Mouse (Mus musculus) mouse trophoblast stem cell (cell line): ENCODE measurements around the gene Cd300ld4.
"Not testable (repeated sequence)": the region's sequence is repeated elsewhere in the genome, so short reads cannot be mapped to it uniquely, and the experiment has no call there.

ENCODE experiments used
- in situ Hi-C, 2 experiments: fragments of 300-500 bp; cut with MseI, MboI; formaldehyde crosslinking; loops; 2 replicates in 1 of 2; 3 replicates in 1 of 2; pipeline ENCODE4 v1.15.1; 2025

Gene Cd300ld4

GRCm38 (mm10) chr11:115026912-115027311, at the start of gene Cd300ld4:
TSS of gene Cd300ld4 (minus strand) at chr11:115027012.
- in situ Hi-C loops, result not testable (repeated sequence)

GRCm38 (mm10) chr11:115075859-115076258, 49.0 kb upstream of the Cd300ld4 start:
- in situ Hi-C loops, result no loop called here

GRCm38 (mm10) chr11:115075407-115075806, 48.6 kb upstream of the Cd300ld4 start:
- in situ Hi-C loops, result no loop called here

GRCm38 (mm10) chr11:115073002-115073401, 46.2 kb upstream of the Cd300ld4 start:
- in situ Hi-C loops, result no loop called here

- in situ Hi-C loops, result no loop called here
These were observed 45.0 kb upstream of the Cd300ld4 start for GRCm38 (mm10) chr11:115071631-115072294.

GRCm38 (mm10) chr11:115071015-115071551, 44.3 kb upstream of the Cd300ld4 start:
- in situ Hi-C loops, result no loop called here

GRCm38 (mm10) chr11:115066768-115067167, 40.0 kb upstream of the Cd300ld4 start:
- in situ Hi-C loops, result no loop called here

- in situ Hi-C loops, result no loop called here
These were observed 35.3 kb upstream of the Cd300ld4 start, which contains the start of gene Cd300e for GRCm38 (mm10) chr11:115062077-115062476. TSS of gene Cd300e (minus strand) at chr11:115062177.

- in situ Hi-C loops, result loop anchor here in 1 of 2 experiments (10.0 kb wide), 2 partner anchors 65 to 125 kb away; partner anchors contain the start of gene Cd300lb
These were observed 33.0 kb upstream of the Cd300ld4 start for GRCm38 (mm10) chr11:115059797-115060196.

GRCm38 (mm10) chr11:115058701-115059100, 31.9 kb upstream of the Cd300ld4 start:
- in situ Hi-C loops, result loop anchor here in 1 of 2 experiments (10.0 kb wide), 2 partner anchors 64 to 124 kb away; partner anchors contain the start of gene Cd300lb

- in situ Hi-C loops, result loop anchor here in 1 of 2 experiments (10.0 kb wide), 2 partner anchors 60 to 120 kb away; partner anchors contain the start of gene Cd300lb
These were observed 27.7 kb upstream of the Cd300ld4 start for GRCm38 (mm10) chr11:115054537-115054936.

GRCm38 (mm10) chr11:115052991-115053390, 26.2 kb upstream of the Cd300ld4 start:
- in situ Hi-C loops, result loop anchor here in 1 of 2 experiments (10.0 kb wide), 2 partner anchors 58 to 118 kb away; partner anchors contain the start of gene Cd300lb

- in situ Hi-C loops, result loop anchor here in 1 of 2 experiments (10.0 kb wide), 2 partner anchors 57 to 117 kb away; partner anchors contain the start of gene Cd300lb
These were observed 25.4 kb upstream of the Cd300ld4 start for GRCm38 (mm10) chr11:115052206-115052605.

- in situ Hi-C loops, result no loop called here
These were observed 22.6 kb upstream of the Cd300ld4 start for GRCm38 (mm10) chr11:115049282-115049895.

GRCm38 (mm10) chr11:115048259-115048658, 21.4 kb upstream of the Cd300ld4 start, which contains the start of gene Cd300ld3:
TSS of gene Cd300ld3 (minus strand) at chr11:115048409.
- in situ Hi-C loops, result no loop called here

GRCm38 (mm10) chr11:115037669-115038068, 10.9 kb upstream of the Cd300ld4 start, which contains the start of gene Cd300ld5:
TSS of gene Cd300ld5 (minus strand) at chr11:115037769.
- in situ Hi-C loops, result not testable (repeated sequence)

- in situ Hi-C loops, result not testable (repeated sequence)
These were observed 10.7 kb downstream of the Cd300ld4 start, which contains the start of gene Cd300ld2 for GRCm38 (mm10) chr11:115016093-115016492. TSS of gene Cd300ld2 (minus strand) at chr11:115016193.

- in situ Hi-C loops, result no loop called here
These were observed 22.7 kb downstream of the Cd300ld4 start for GRCm38 (mm10) chr11:115004070-115004469.

GRCm38 (mm10) chr11:115001474-115002040, 25.3 kb downstream of the Cd300ld4 start, which contains the start of gene Cd300c2:
TSS of gene Cd300c2 (minus strand) at chr11:115001880.
- in situ Hi-C loops, result no loop called here

GRCm38 (mm10) chr11:114989793-114990192, 37.0 kb downstream of the Cd300ld4 start, which contains the start of gene Cd300ld:
TSS of gene Cd300ld (minus strand) at chr11:114989922.
- in situ Hi-C loops, result loop anchor here in 1 of 2 experiments (10.0 to 25.0 kb wide), 2 partner anchors 65 to 148 kb away; partner anchors contain the start of gene Cd300lf

GRCm38 (mm10) chr11:114981866-114982265, 44.9 kb downstream of the Cd300ld4 start:
- in situ Hi-C loops, result loop anchor here in 1 of 2 experiments (25.0 kb wide), 1 partner anchor 155 kb away; the partner anchor contains the start of gene Cd300lf
